Mouse (Mus musculus) forebrain, postnatal 0 days (tissue): ENCODE results near the gene Snd1. TPM values are rescaled to one million over a fixed set of nuclear protein-coding genes. Genes with fewer than 3 reads are reported as not detected.

Experiments used
- ATAC-seq: fragments of 200-750 bp; cut with Nextera tagmentation; 2 replicates; pipeline ENCODE4 v1.8.0; 2017; ENCODE audit warnings: mild to moderate bottlenecking, moderate library complexity
- DNase-seq: peaks from one replicate; pipeline ENCODE4 v3.0.0-alpha.2; 2015
- H3K27ac ChIP-seq: fragments of 300-500 bp; sonication (generic); 2 replicates; pipeline ENCODE4 v1.5.1; 2014; ENCODE audit warnings: low read depth, mild to moderate bottlenecking, antibody characterized with exemption, low read length, moderate library complexity, mixed read lengths
- H3K27me3 ChIP-seq: fragments of 300-500 bp; sonication (generic); 2 replicates; pipeline ENCODE4 v1.6.1; 2014; ENCODE audit warnings: mild to moderate bottlenecking, low read length, mixed read lengths; ENCODE audit not compliant: insufficient read depth
- H3K36me3 ChIP-seq: fragments of 300-500 bp; sonication (generic); 2 replicates; pipeline ENCODE4 v1.6.1; 2014; ENCODE audit warnings: mild to moderate bottlenecking, moderate library complexity; ENCODE audit not compliant: insufficient read depth
- H3K4me1 ChIP-seq: fragments of 300-500 bp; sonication (generic); 2 replicates; pipeline ENCODE4 v1.6.1; 2014; ENCODE audit warnings: antibody characterized with exemption; ENCODE audit not compliant: insufficient read depth
- H3K4me2 ChIP-seq: fragments of 300-500 bp; sonication (generic); 2 replicates; pipeline ENCODE4 v1.6.1; 2014; ENCODE audit warnings: low read depth, mild to moderate bottlenecking, moderate library complexity
- H3K4me3 ChIP-seq: fragments of 300-500 bp; sonication (generic); 2 replicates; pipeline ENCODE4 v1.5.1; 2014; ENCODE audit warnings: low read depth, low read length, mixed read lengths
- H3K9ac ChIP-seq: fragments of 300-500 bp; sonication (generic); 2 replicates; pipeline ENCODE4 v1.6.1; 2014; ENCODE audit warnings: mild to moderate bottlenecking
- H3K9me3 ChIP-seq: fragments of 300-500 bp; sonication (generic); 2 replicates; pipeline ENCODE4 v1.6.1; 2016; ENCODE audit warnings: low read length
- CTCF ChIP-seq: sonication (generic); IDR thresholded peaks from 2 replicates; pipeline ENCODE4 v1.5.1; 2016; ENCODE audit warnings: antibody characterized with exemption, control low read depth, low read depth
- WGBS: fragments of 180-500 bp; shearing (Covaris S2); extraction: QIAGEN DNeasy Blood & Tissue Kit; methylation state at CpG from one replicate; pipeline ENCODE4 v1.1.7; 2014; 5-methylcytosine and 5-hydroxymethylcytosine counted together
- polyA plus RNA-seq: library from polyadenylated mRNA; unstranded; fragments of >200 nt; fragmentation: Nextera tagmentation; extraction: Ambion mirVana; gene quantifications from 2 replicates; pipeline ENCODE4 v1.2.1, GENCODE M21; 2015
- total RNA-seq: library from RNA; depleted of rRNA; stranded (reverse); fragments of >200 nt; gene quantifications from 2 replicates; pipeline ENCODE4 v1.2.3, GENCODE M21; 2014

Gene Snd1
- total and polyA plus RNA-seq, 2 experiments from 2014 or later, result 72.4 to 90.8 TPM

DNA sequence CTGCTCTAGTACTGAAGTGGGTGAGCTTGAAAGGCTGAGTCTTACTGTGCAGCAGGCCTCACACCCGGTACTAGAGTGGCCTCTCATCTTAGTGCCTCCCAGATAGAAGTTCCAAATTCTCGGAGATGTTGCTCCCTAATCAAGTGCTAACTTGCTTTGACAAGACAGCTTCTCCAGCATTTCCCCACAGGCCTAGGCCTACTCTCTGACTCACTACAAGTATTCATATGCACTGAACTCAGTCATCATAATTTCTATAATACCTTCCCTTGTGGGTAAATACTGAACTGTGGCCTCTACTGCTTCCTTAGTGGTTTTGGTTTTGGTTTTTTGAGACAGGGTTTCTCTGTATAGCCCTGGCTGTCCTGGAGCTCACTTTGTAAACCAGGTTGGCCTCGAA is 348.4 kb downstream of the Snd1 start:
- ATAC-seq, result no peak
- H3K27ac ChIP-seq, result no peak overlapping the region
- no peaks in the 10 kb centered on the region for H3K9me3 ChIP-seq
- H3K4me1 ChIP-seq, result peaks cover 18% of the 10 kb centered on the region
- DNase-seq, result no peak
- H3K4me2 ChIP-seq, result no peak overlapping the region
- 86% methylated on average over 3 of the region's 3 CpGs for WGBS
- no peak overlapping the region for H3K4me3 ChIP-seq
- peaks cover 19% of the 10 kb centered on the region for H3K36me3 ChIP-seq
- no peak for TF ChIP-seq CTCF
- H3K27me3 ChIP-seq, result no peaks in the 10 kb centered on the region
- no peak overlapping the region for H3K9ac ChIP-seq

DNA sequence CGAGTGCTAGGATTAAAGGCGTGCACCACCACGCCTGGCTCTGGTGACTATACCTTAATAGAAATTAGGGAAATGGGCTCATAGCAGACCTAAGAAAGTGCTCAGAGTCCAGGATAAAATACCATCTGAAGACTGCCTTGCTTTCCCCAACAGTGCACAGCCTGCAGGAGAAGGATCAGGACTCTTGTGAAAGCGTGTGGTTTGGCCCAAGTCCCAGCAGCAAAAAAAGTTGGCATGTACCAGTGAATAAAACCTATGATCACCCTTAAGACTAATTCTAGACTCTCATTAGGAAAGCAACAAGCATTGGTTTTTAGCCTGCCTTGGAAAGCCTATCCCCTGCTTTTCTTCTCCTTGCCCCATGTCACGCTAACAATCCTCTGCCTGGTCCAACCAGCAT is 348.9 kb downstream of the Snd1 start:
- peaks cover 22% of the 10 kb centered on the region for H3K4me1 ChIP-seq
- no peaks in the 10 kb centered on the region for H3K9me3 ChIP-seq
- no peak overlapping the region for H3K4me3 ChIP-seq
- H3K36me3 ChIP-seq, result peaks cover 16% of the 10 kb centered on the region
- no peak overlapping the region for H3K27ac ChIP-seq
- TF ChIP-seq CTCF, result no peak
- WGBS, result 77% methylated on average over 5 of the region's 5 CpGs
- H3K27me3 ChIP-seq, result no peaks in the 10 kb centered on the region
- H3K4me2 ChIP-seq, result no peak overlapping the region
- DNase-seq (no peak), ATAC-seq (no peak)
- no peak overlapping the region for H3K9ac ChIP-seq

DNA sequence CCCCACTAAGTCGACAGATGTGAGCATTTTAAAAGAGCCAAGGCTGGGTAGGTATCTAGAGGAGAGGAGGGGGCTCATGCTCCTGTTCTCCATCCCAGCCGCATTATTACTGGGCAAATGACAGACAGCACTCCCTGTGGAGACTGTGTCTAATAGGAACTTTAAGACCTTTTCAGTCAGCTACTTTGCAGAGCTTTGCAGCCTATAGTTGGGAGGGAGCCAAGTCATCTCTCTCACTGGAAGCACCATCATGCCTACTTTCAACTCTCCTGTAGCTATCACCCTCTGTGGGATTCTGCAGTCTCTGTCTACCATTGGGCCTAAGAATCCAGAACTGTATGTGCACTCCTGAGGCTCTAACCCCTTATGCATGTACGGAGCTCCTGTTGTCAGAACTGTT is 351.0 kb downstream of the Snd1 start:
- Histone ChIP-seq H3K4me1 (peaks cover 35% of the 10 kb centered on the region), H3K9ac (no peak overlapping the region), H3K9me3 (no peaks in the 10 kb centered on the region), H3K27ac (no peak overlapping the region), H3K27me3 (no peaks in the 10 kb centered on the region), H3K4me2 (peak overlapping the region; percentile 96; the same call in 1 of the 2 replicates), H3K36me3 (peaks cover 8% of the 10 kb centered on the region), H3K4me3 (no peak overlapping the region)
- no peak for DNase-seq
- TF ChIP-seq CTCF, result no peak
- no peak for ATAC-seq
- WGBS, result 47% methylated on average over 3 of the region's 3 CpGs

DNA sequence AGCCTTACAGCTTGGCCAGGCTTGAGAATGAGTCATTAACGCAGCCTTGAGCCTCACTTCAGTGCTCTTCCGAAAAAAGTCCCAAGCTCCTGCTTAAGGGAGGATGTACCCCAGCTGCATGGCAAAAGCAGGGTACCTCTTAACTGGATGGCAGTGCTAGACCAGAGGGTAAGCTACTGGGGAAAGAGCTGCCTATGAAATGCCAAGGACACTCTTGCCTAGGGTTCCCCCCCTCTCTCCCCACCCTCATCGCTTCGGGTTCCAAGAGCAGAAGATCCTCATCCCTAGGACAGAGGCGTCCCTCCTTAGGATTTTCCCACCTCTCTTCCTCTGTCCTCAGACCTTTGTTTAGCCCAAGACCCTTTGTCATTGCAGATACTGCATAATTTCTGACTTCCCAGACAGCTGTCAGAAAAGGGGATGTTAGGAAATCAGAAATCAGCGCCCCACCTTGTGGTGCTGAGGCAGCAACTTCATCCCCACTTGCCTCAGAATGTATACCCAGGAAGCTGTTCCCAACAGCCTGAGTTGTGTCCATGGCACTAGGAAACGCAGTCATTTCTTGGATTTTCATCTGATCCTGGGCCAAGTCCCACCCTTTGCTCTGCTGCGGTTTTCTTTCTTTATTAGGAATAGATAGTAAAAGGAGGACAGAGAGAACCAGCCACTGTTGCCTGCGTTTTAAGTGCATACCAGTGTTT is 351.9 kb downstream of the Snd1 start:
- Histone ChIP-seq H3K27me3 (no peaks in the 10 kb centered on the region), H3K9ac (peak overlapping the region; percentile 26), H3K36me3 (0 out of 2 replicates have a peak, but pooled peaks cover 4% of the 10 kb centered on the region), H3K27ac (0 out of 2 replicates have a peak overlapping the region, but pooled peaks have one; percentile 2), H3K9me3 (no peaks in the 10 kb centered on the region), H3K4me3 (peak overlapping the region; percentile 39), H3K4me2 (peak overlapping the region; percentile 96), H3K4me1 (peaks cover 37% of the 10 kb centered on the region)
- 45% methylated on average over 9 of the region's 9 CpGs for WGBS
- DNase-seq, result no peak
- no peak for ATAC-seq
- peak; percentile 57 for TF ChIP-seq CTCF

DNA sequence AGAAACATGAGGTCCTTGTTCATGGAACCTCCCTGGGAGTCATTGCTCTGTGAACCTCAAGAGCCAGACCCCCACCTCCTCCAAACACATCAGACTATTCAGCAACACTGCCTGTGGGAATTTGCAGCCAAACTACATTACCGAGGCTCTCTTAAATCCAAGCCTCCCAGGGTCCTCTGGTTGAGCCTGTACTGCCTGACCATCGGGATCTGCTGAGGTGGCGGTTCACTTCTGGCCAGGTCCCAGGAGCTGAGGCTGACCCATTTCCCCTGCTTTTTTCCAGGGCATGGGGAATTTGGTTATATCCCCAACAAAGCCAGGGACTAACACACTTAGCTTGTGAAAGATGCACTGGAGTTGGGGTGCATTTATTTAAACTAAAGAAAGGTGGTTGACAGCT is 352.6 kb downstream of the Snd1 start:
- H3K4me3 ChIP-seq, result peak overlapping the region; percentile 39
- H3K4me2 ChIP-seq, result peak overlapping the region; percentile 96
- WGBS, result 8% methylated on average over 3 of the region's 3 CpGs
- no peaks in the 10 kb centered on the region for H3K36me3 ChIP-seq
- H3K27ac ChIP-seq, result 0 out of 2 replicates have a peak overlapping the region, but pooled peaks have one; percentile 2
- no peak for TF ChIP-seq CTCF
- no peaks in the 10 kb centered on the region for H3K27me3 ChIP-seq
- no peaks in the 10 kb centered on the region for H3K9me3 ChIP-seq
- peak overlapping the region; percentile 26 for H3K9ac ChIP-seq
- DNase-seq (no peak), ATAC-seq (no peak)
- H3K4me1 ChIP-seq, result peaks cover 37% of the 10 kb centered on the region

DNA sequence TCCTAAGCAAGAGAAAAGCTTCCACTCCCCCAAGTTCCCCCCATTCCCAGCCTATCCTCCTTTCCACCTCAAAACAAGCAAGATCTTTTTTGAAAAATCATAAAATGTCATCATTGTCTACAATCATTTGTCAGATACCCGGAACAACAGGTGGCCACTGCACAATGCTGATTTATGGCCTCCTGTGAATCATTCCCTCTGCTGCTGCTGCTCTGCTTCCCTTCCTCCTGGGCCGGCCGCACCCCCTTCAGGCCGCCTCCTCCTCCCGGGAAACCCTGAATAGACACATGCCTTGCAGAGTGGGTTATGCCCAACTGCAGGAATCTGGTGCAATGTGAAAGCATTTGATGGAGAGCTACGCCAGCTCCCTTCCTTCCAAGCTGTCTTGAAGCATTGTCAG is 353.7 kb downstream of the Snd1 start:
- 10% methylated on average over 6 of the region's 6 CpGs for WGBS
- no peaks in the 10 kb centered on the region for H3K9me3 ChIP-seq
- peak overlapping the region; percentile 39 for H3K4me3 ChIP-seq
- no peaks in the 10 kb centered on the region for H3K36me3 ChIP-seq
- TF ChIP-seq CTCF, result peak; percentile 35
- DNase-seq (peak; percentile 48), ATAC-seq (no peak)
- peak overlapping the region; percentile 96 for H3K4me2 ChIP-seq
- H3K4me1 ChIP-seq, result peaks cover 37% of the 10 kb centered on the region
- H3K9ac ChIP-seq, result peak overlapping the region; percentile 46; the same call in 1 of the 2 replicates
- peak overlapping the region; percentile 45; the same call in 1 of the 2 replicates for H3K27ac ChIP-seq
- H3K27me3 ChIP-seq, result no peaks in the 10 kb centered on the region

DNA sequence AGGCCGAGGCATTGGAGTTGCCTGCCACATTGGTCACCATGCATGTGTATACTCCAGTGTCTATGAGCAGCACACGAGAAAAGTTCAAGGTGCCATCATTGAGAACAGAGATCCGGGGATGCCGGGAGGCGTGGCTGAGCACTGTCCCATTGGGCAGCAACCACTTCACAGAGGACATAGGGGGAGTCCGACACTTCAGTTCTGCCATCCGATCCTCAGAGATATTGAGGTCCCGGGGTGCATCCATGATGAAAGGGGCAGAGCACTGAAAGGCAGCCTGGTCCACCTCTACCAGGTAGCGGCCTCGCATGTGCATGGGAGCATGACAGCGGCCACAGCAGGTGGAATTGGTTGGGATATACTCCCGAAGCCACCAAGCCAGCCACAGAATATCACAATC is 355.4 kb downstream of the Snd1 start:
- Histone ChIP-seq H3K27me3 (no peaks in the 10 kb centered on the region), H3K4me1 (peaks cover 33% of the 10 kb centered on the region), H3K9ac (no peak overlapping the region; the same call in 1 of the 2 replicates), H3K36me3 (no peaks in the 10 kb centered on the region), H3K4me3 (no peak overlapping the region), H3K9me3 (no peaks in the 10 kb centered on the region), H3K4me2 (peak overlapping the region; percentile 96), H3K27ac (no peak overlapping the region)
- 92% methylated on average over 12 of the region's 12 CpGs for WGBS
- DNase-seq (no peak), ATAC-seq (no peak)
- TF ChIP-seq CTCF, result no peak
